Mouse (Mus musculus): ENCODE results near the gene Rad23a. TPM values are rescaled to one million over a fixed set of nuclear protein-coding genes. Genes with fewer than 3 reads are reported as not detected.
A peak's percentile ranks its signal among the peaks of the same experiment; 100 is the strongest.
"Not testable (repeated sequence)": the region's sequence is repeated elsewhere in the genome, so short reads cannot be mapped to it uniquely, and the experiment has no call there.

Rad23a gene
- polyA plus RNA-seq, 1 experiment from 2014 or later: 106 TPM

- Histone ChIP-seq H3K9me3 (no peaks in the 10 kb centered on the region), H3K27ac (no peak overlapping the region), H3K4me2 (replicated peaks) (no peak overlapping the region), H3K27me3 (replicated peaks) (no peaks in the 10 kb centered on the region), H3K36me3 (peaks cover 51% of the 10 kb centered on the region), H3K4me1 (replicated peaks) (peaks cover 23% of the 10 kb centered on the region), H3K4me3 (replicated peaks) (no peak overlapping the region), H3K9ac (no peak overlapping the region)
- WGBS: 58% methylated on average over 8 of the region's 8 CpGs
- ATAC-seq: no peak
Measured at GRCm38 (mm10) chr8:84837149-84837911, 3.1 kb downstream of the Rad23a start.

- ATAC-seq: no peak; the same call in 1 of the 2 replicates
- Histone ChIP-seq H3K36me3 (peaks cover 44% of the 10 kb centered on the region), H3K27ac (peak overlapping the region; percentile 44; the same call in 1 of the 2 replicates), H3K4me1 (replicated peaks) (peaks cover 23% of the 10 kb centered on the region), H3K4me3 (replicated peaks) (no peak overlapping the region), H3K9me3 (no peaks in the 10 kb centered on the region), H3K4me2 (replicated peaks) (no peak overlapping the region), H3K9ac (no peak overlapping the region), H3K27me3 (replicated peaks) (no peaks in the 10 kb centered on the region)
- WGBS: 52% methylated on average over 10 of the region's 10 CpGs
Measured at GRCm38 (mm10) chr8:84834866-84835855, 5.3 kb downstream of the Rad23a start.

- H3K9me3 ChIP-seq: no peaks in the 10 kb centered on the region
- H3K9ac ChIP-seq: peak overlapping the region; percentile 8; the same call in 1 of the 2 replicates
- WGBS: 85% methylated on average over 19 of the region's 19 CpGs
- ATAC-seq: no peak
- H3K4me2 ChIP-seq (replicated peaks): no peak overlapping the region
- no peak overlapping the region for H3K4me3 ChIP-seq (replicated peaks)
- peaks cover 44% of the 10 kb centered on the region for H3K36me3 ChIP-seq
- H3K4me1 ChIP-seq (replicated peaks): peaks cover 21% of the 10 kb centered on the region
- 0 out of 2 replicates have a peak overlapping the region, but pooled peaks have one; percentile 44 for H3K27ac ChIP-seq
- H3K27me3 ChIP-seq (replicated peaks): no peaks in the 10 kb centered on the region
Measured at GRCm38 (mm10) chr8:84834002-84834865, 6.2 kb downstream of the Rad23a start.

GRCm38 (mm10) chr8:84832759-84833742 lies 7.4 kb downstream of the Rad23a start:
- Histone ChIP-seq H3K27me3 (replicated peaks) (no peaks in the 10 kb centered on the region), H3K9ac (peak overlapping the region; percentile 99), H3K9me3 (no peaks in the 10 kb centered on the region), H3K4me3 (replicated peaks) (peak overlapping the region; percentile 94), H3K4me2 (replicated peaks) (peak overlapping the region; percentile 55), H3K36me3 (peaks cover 39% of the 10 kb centered on the region), H3K27ac (peak overlapping the region; percentile 91), H3K4me1 (replicated peaks) (peaks cover 21% of the 10 kb centered on the region)
- ATAC-seq: no peak
- WGBS: 52% methylated on average over 10 of the region's 10 CpGs

GRCm38 (mm10) chr8:84832034-84832717 lies 8.3 kb downstream of the Rad23a start:
- peak; percentile 87 for ATAC-seq
- peak overlapping the region; percentile 91 for H3K27ac ChIP-seq
- no peaks in the 10 kb centered on the region for H3K27me3 ChIP-seq (replicated peaks)
- WGBS: under 1% methylated on average over 59 of the region's 59 CpGs
- peak overlapping the region; percentile 99 for H3K9ac ChIP-seq
- peaks cover 18% of the 10 kb centered on the region for H3K4me1 ChIP-seq (replicated peaks)
- H3K4me2 ChIP-seq (replicated peaks): peak overlapping the region; percentile 55
- peaks cover 30% of the 10 kb centered on the region for H3K36me3 ChIP-seq
- no peaks in the 10 kb centered on the region for H3K9me3 ChIP-seq
- peak overlapping the region; percentile 94 for H3K4me3 ChIP-seq (replicated peaks)

GRCm38 (mm10) chr8:84831490-84831889 lies 9.0 kb downstream of the Rad23a start, which contains the start of gene Gadd45gip1:
TSS of gene Gadd45gip1 (plus strand) at chr8:84831522.
- 0 out of 2 replicates have a peak, but pooled peaks have one; percentile 27 for ATAC-seq
- Histone ChIP-seq H3K27ac (peak within 1 kb of the TSS; percentile 91), H3K36me3 (peaks cover 23% of the 10 kb centered on the region), H3K4me1 (replicated peaks) (peaks cover 17% of the 10 kb centered on the region), H3K4me2 (replicated peaks) (peak within 1 kb of the TSS; percentile 55), H3K9me3 (no peaks in the 10 kb centered on the region), H3K27me3 (replicated peaks) (no peaks in the 10 kb centered on the region), H3K9ac (peak within 1 kb of the TSS; percentile 99), H3K4me3 (replicated peaks) (peak within 1 kb of the TSS; percentile 94)
- 71% methylated on average over 11 of the region's 11 CpGs for WGBS

- 83% methylated on average over 2 of the region's 2 CpGs for WGBS
- H3K4me1 ChIP-seq (replicated peaks): peaks cover 14% of the 10 kb centered on the region
- not testable (repeated sequence) for H3K4me2 ChIP-seq (replicated peaks); H3K9me3 ChIP-seq; H3K4me3 ChIP-seq (replicated peaks); H3K9ac ChIP-seq; H3K27ac ChIP-seq; ATAC-seq; H3K27me3 ChIP-seq (replicated peaks); H3K36me3 ChIP-seq
Measured at GRCm38 (mm10) chr8:84826518-84826917, 13.9 kb downstream of the Rad23a start.

- no peak overlapping the region for H3K27ac ChIP-seq
- no peak overlapping the region for H3K9ac ChIP-seq
- no peaks in the 10 kb centered on the region for H3K9me3 ChIP-seq
- no peaks in the 10 kb centered on the region for H3K36me3 ChIP-seq
- ATAC-seq: no peak
- WGBS: 57% methylated on average over 4 of the region's 4 CpGs
- H3K4me3 ChIP-seq (replicated peaks): no peak overlapping the region
- peaks cover 14% of the 10 kb centered on the region for H3K4me1 ChIP-seq (replicated peaks)
- no peak overlapping the region for H3K4me2 ChIP-seq (replicated peaks)
- no peaks in the 10 kb centered on the region for H3K27me3 ChIP-seq (replicated peaks)
Measured at GRCm38 (mm10) chr8:84825636-84826035, 14.8 kb downstream of the Rad23a start.

- Histone ChIP-seq H3K27me3 (replicated peaks) (no peaks in the 10 kb centered on the region), H3K4me2 (replicated peaks) (peak overlapping the region; percentile 52), H3K9me3 (no peaks in the 10 kb centered on the region), H3K9ac (no peak overlapping the region), H3K36me3 (no peaks in the 10 kb centered on the region), H3K4me1 (replicated peaks) (peaks cover 14% of the 10 kb centered on the region), H3K4me3 (replicated peaks) (no peak overlapping the region), H3K27ac (no peak overlapping the region)
- peak; percentile 90 for ATAC-seq
- 1% methylated on average over 18 of the region's 18 CpGs for WGBS
Measured at GRCm38 (mm10) chr8:84823653-84824052, 16.8 kb downstream of the Rad23a start.

GRCm38 (mm10) chr8:84822723-84823122 lies 17.7 kb downstream of the Rad23a start, which contains the start of gene Dand5:
TSS of gene Dand5 (minus strand) at chr8:84822823.
- Histone ChIP-seq H3K9ac (no peak within 1 kb of the TSS), H3K36me3 (no peaks in the 10 kb centered on the region), H3K27ac (no peak within 1 kb of the TSS), H3K4me1 (replicated peaks) (peaks cover 14% of the 10 kb centered on the region), H3K9me3 (no peaks in the 10 kb centered on the region), H3K27me3 (replicated peaks) (no peaks in the 10 kb centered on the region), H3K4me3 (replicated peaks) (no peak within 1 kb of the TSS), H3K4me2 (replicated peaks) (peak within 1 kb of the TSS; percentile 52)
- ATAC-seq: no peak
- WGBS: 42% methylated on average over 3 of the region's 3 CpGs
